1 mouse cellular context compared by ENCODE assay signal in genomic region chr11:101279193-101279569, GRCm38 (mm10).
TF ChIP-seq lines count a peak whose summit lies in the region.

No protein-coding gene starts in this region.

TF ChIP-seq in CH12.LX, 34 proteins besides CTCF, POLR2A, EP300 and RAD21 (continued from another document):
- TF ChIP-seq NELFE (IDR thresholded peaks at IDR 0.05; ENCODE audit: low read depth, low read length) (no peak), HCFC1 (IDR thresholded peaks at IDR 0.05; ENCODE audit: low read depth, low read length) (no peak), CHD1 (IDR thresholded peaks at IDR 0.05; ENCODE audit: low read depth, low read length) (no peak), POLR2AphosphoS2 (IDR thresholded peaks at IDR 0.05; ENCODE audit: low read depth, low read length) (no peak), SIN3A (IDR thresholded peaks at IDR 0.05; ENCODE audit: low read length) (no peak), NRF1 (IDR thresholded peaks at IDR 0.05; ENCODE audit: low read depth, low read length) (no peak), MXI1 (IDR thresholded peaks at IDR 0.05; ENCODE audit: low read depth, low read length) (no peak)
